Mouse (Mus musculus) layer of hippocampus, adult 11-12 months (tissue): Measurements from ENCODE around the gene Iars2.

Experiments
- DNase-seq: peaks from one replicate; pipeline ENCODE4 v3.0.0; 2022; ENCODE audit warnings: low spot score

The Iars2 gene

DNA sequence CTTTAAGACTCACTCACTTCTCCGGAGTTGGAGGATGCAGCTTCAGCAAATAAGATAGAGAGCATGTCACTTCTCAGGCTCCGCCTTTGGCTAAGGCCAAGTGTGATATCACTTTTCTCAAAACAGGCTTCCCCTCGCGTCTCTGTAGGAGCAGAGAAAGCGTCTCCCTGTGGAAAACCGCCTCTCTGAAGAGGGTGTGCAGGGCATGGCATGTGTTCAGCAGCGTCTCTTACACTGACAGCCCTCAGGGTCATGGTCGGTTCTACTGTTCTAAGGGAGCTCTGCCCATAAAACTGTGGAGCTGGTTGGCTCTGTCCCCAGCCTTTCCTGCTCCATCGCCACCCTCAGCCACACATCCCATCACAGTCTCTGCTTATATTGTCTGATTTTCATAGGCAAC is 49.9 kb downstream of the Iars2 start:
- no peak for DNase-seq

- DNase-seq = no peak
Observed at GRCm38 (mm10) chr1:185277022-185277421, 52.2 kb downstream of the Iars2 start.

GRCm38 (mm10) chr1:185275976-185276375 is 53.2 kb downstream of the Iars2 start:
- DNase-seq = no peak

- DNase-seq = no peak
Observed at GRCm38 (mm10) chr1:185274819-185275545, 54.2 kb downstream of the Iars2 start.

DNA sequence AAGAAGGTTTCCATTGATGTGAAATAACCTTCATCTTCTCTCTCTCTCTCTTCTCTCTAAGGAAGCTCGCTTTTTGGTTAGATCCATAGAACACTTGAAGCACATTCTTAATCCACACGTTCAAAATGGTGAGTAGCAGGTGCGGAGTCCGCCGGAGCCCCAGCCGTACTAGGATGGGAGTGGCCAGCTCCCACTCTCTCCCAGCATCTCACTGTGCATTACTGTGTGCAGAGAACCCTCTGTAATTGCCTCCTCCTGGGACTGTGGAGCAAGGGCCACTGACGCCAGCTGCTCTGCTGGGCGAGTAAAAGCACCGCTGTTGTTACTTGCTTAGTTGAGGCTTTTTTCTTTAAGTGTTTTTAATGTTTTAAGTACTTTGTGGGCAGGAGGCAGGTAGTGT is 57.8 kb downstream of the Iars2 start:
- no peak for DNase-seq

DNA sequence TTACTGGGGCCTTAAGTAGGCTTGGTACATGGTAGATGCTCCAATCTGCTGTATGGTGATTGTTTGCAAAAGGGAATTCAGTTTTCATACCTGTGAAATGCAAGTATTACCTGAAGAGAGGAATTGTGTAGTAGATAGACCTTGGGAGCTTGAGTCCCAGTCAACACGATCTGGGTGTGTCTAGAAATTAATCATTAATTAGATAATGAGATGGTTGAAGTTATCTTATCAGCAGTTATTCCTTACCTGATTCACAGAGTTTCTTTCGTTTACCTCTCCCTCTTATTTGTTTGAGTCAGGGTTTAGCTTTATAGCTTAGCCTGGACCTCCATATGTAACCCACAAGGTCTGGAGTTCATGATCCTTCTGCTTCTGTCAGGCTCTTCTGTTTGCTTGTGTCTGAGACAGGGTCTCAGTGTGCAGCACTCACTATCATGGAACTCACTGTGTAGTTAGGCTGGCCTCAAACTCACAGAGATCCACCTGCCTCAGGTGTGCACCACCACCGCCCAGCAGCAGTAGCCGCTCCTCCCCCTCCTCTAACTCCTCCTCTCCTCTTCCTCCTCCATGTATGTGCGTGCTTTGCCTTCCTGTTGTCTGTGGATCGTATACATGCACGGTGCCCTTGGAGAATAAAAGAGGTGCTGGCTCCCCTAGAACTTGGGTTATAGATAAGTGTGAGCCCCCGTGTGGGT is 58.6 kb downstream of the Iars2 start:
- DNase-seq = no peak

- DNase-seq = no peak
Observed at GRCm38 (mm10) chr1:185268675-185269074, 60.5 kb downstream of the Iars2 start.

- peak; percentile 50 for DNase-seq
Observed at GRCm38 (mm10) chr1:185262565-185262964, 66.6 kb downstream of the Iars2 start.

- DNase-seq = no peak
Observed at GRCm38 (mm10) chr1:185256753-185257152, 72.4 kb downstream of the Iars2 start.

- DNase-seq = no peak
Observed at GRCm38 (mm10) chr1:185255336-185255735, 73.9 kb downstream of the Iars2 start.

DNA sequence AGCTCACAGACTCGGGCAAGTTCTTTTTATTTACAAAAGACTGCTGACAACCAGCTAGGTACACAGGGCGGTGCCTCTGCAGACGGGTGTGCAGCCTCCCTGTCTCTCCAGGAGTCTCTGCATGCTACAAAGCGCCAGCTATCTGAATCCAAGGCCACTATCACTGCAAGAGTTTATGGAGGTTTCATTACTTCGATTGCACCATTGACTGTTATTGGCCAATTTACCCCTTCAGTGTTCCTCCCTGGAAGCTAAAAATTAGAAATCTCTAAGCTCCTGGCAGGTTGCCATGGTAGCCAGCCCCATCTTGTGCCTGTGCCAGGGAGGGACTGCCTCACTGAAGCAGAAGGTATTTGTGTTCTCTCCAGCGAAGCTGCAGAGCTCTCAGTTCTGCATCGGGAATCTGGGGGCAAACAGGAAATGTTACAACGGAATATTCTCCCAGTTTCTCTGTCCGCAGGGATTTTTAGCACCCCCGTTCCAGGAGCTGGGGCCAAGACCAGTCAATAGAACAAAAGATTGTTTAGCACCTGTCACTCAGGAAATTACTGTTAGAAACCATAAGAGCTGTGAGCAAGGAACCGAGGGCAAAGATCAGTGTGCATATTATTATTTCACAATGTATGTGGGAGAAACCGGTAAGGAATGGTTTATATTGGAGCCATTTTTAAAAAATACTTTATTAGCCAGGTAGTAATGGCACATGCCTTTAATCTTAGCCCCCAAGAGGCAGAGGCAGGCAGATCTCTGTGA is 75.9 kb downstream of the Iars2 start:
- DNase-seq = peak; percentile 76

- no peak for DNase-seq
Observed at GRCm38 (mm10) chr1:185252351-185252750, 76.8 kb downstream of the Iars2 start.

DNA sequence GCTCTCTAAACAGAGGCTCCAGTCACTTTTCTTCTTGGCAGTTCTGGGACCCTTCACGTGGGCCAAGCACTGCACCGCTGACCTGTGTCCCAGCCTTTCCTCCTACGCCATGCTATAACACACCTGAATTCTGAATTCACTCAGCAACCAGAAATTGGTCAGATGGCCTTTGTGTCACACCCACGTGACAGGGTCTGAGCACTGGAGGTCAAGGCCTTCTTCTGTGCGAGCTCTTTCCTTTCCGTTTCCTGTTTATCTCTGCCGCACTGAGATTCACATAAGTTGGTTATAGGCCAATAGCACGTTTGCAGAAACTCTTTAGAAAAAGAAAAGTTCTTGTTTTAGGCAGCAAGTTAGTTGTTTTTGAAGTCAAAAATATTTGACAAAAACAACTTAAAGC is 80.5 kb downstream of the Iars2 start:
- no peak for DNase-seq

- DNase-seq = no peak
Observed at GRCm38 (mm10) chr1:185247429-185248085, 81.6 kb downstream of the Iars2 start.

GRCm38 (mm10) chr1:185245456-185245855 is 83.7 kb downstream of the Iars2 start:
- no peak for DNase-seq

- DNase-seq = no peak
Observed at GRCm38 (mm10) chr1:185243013-185243412, 86.2 kb downstream of the Iars2 start.

GRCm38 (mm10) chr1:185236530-185236929 is 92.7 kb downstream of the Iars2 start:
- no peak for DNase-seq

DNA sequence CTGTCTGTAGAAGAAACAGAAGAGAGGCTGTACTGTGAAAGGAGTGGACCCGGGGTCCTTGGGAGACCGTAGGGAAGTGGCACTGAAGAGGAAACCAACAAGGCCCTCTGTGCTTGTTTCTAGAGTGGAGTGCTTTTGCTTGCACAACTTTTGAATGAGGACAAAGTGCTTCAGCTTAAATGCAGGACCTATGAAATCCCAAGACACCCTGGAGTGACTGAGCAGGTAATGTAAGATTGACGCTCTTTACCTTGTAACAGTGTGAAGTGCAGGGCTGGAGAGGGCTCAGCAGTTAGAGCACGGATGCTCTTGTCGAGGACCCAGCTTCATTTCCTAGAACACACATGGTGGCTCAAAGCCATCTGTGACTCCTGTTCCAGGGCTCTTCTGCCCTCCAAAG is 93.4 kb downstream of the Iars2 start:
- no peak for DNase-seq
